ENCODE assay signal across 24 mouse cellular contexts in genomic region chr2:122360310-122360709, GRCm38 (mm10). TPM values are rescaled to one million over a fixed set of nuclear protein-coding genes. Genes with fewer than 3 reads are reported as not detected.
DNase-seq lines count a peak whose midpoint lies in the region; ATAC-seq and TF ChIP-seq lines count a peak whose summit lies in the region.
"Had no signal": no experiment of that assay in that cellular context is flagged by ENCODE, and none has a peak within 500 bp of the region (broad histone marks: within the 10 kb centered on the region; RNA-seq: fewer than 3 reads in every experiment).

No protein-coding gene starts in this region.

- no peak for TF ChIP-seq CTCF in heart, postnatal 0 days (IDR thresholded peaks at IDR 0.05; ENCODE audit: low read depth)

- TF ChIP-seq EP300 in heart, postnatal 0 days (IDR thresholded peaks at IDR 0.05; ENCODE audit: low read depth) = no peak

- no peak overlapping the region for H3K27ac ChIP-seq in heart, postnatal 0 days (ENCODE audit: low read depth)
- H3K27ac ChIP-seq in intestine, embryonic 15.5 days = 0 out of 2 replicates have a peak overlapping the region, but pooled peaks have one; percentile 13
- H3K27ac ChIP-seq in stomach, embryonic 15.5 days = 0 out of 2 replicates have a peak overlapping the region, but pooled peaks have one; percentile 6
- no peak overlapping the region for H3K27ac ChIP-seq in hindbrain, embryonic 13.5 days
- H3K27ac ChIP-seq: embryonic facial prominence, embryonic 12.5 days; forebrain, embryonic 12.5 days; heart, adult 2 months; hindbrain, postnatal 0 days had no signal

- H3K36me3 ChIP-seq in heart, postnatal 0 days (replicated peaks; ENCODE audit: control insufficient read depth, insufficient read depth, low read length) = peaks cover 15% of the 10 kb centered on the region
- H3K36me3 ChIP-seq in intestine, embryonic 15.5 days = no peaks in the 10 kb centered on the region
- H3K36me3 ChIP-seq in stomach, embryonic 15.5 days = peaks cover 6% of the 10 kb centered on the region; the same call in 1 of the 2 replicates
- peaks cover 54% of the 10 kb centered on the region for H3K36me3 ChIP-seq in hindbrain, embryonic 13.5 days
- H3K36me3 ChIP-seq: G1E had no signal

- whole genome bisulfite sequencing in heart, postnatal 0 days = 80% methylated on average over 6 of the region's 6 CpGs
- 73% methylated on average over 6 of the region's 6 CpGs for WGBS in intestine, embryonic 15.5 days
- 79% methylated on average over 6 of the region's 6 CpGs for WGBS in stomach, embryonic 15.5 days
- 84% methylated on average over 6 of the region's 6 CpGs for WGBS in hindbrain, embryonic 13.5 days

- no peak overlapping the region for H3K4me2 ChIP-seq in heart, postnatal 0 days (ENCODE audit: low read depth, low read length)
- H3K4me2 ChIP-seq in intestine, embryonic 15.5 days (replicated peaks) = no peak overlapping the region
- H3K4me2 ChIP-seq in stomach, embryonic 15.5 days = no peak overlapping the region
- no peak overlapping the region for H3K4me2 ChIP-seq in hindbrain, embryonic 13.5 days
- H3K4me2 ChIP-seq: embryonic facial prominence, embryonic 12.5 days; forebrain, embryonic 12.5 days; heart, embryonic 12.5 days had no signal

- H3K9me3 ChIP-seq in heart, postnatal 0 days (replicated peaks; ENCODE audit: control insufficient read depth, low read length) = no peaks in the 10 kb centered on the region
- no peaks in the 10 kb centered on the region for H3K9me3 ChIP-seq in intestine, embryonic 15.5 days
- H3K9me3 ChIP-seq in stomach, embryonic 15.5 days = no peaks in the 10 kb centered on the region
- no peaks in the 10 kb centered on the region for H3K9me3 ChIP-seq in hindbrain, embryonic 13.5 days
- H3K9me3 ChIP-seq: embryonic facial prominence, embryonic 12.5 days; forebrain, embryonic 12.5 days; G1E; heart, embryonic 12.5 days had no signal

- DNase-seq in cerebellum, adult 18-20 months = peak; percentile 10 to 31
- DNase-seq in heart, postnatal 0 days (ENCODE audit: low spot score) = no peak
- no peak for DNase-seq in heart, adult 9 months (ENCODE audit: low spot score in 2 of 2)
- DNase-seq in gastrocnemius, postnatal 25 days = no peak
- DNase-seq: adrenal gland, postnatal 10 days; embryo, embryonic 11 days; gastrocnemius, postnatal 10 days; heart, adult 2 months; heart, postnatal 36 days had no signal

- no peak overlapping the region for H3K9ac ChIP-seq in heart, postnatal 0 days (replicated peaks; ENCODE audit: low read depth, low read length)
- no peak overlapping the region for H3K9ac ChIP-seq in intestine, embryonic 15.5 days
- no peak overlapping the region for H3K9ac ChIP-seq in stomach, embryonic 15.5 days
- H3K9ac ChIP-seq in hindbrain, embryonic 13.5 days = no peak overlapping the region
- H3K9ac ChIP-seq: embryonic facial prominence, embryonic 12.5 days; forebrain, embryonic 12.5 days; heart, embryonic 12.5 days had no signal

- H3K4me1 ChIP-seq in heart, postnatal 0 days (ENCODE audit: control insufficient read depth, insufficient read depth) = no peaks in the 10 kb centered on the region
- 0 out of 2 replicates have a peak, but pooled peaks cover 8% of the 10 kb centered on the region for H3K4me1 ChIP-seq in intestine, embryonic 15.5 days (replicated peaks)
- H3K4me1 ChIP-seq in stomach, embryonic 15.5 days = no peaks in the 10 kb centered on the region
- H3K4me1 ChIP-seq in hindbrain, embryonic 13.5 days (replicated peaks) = peaks cover 38% of the 10 kb centered on the region

- H3K4me3 ChIP-seq in heart, postnatal 0 days (ENCODE audit: low read depth, low read length) = no peak overlapping the region
- no peak overlapping the region for H3K4me3 ChIP-seq in intestine, embryonic 15.5 days (replicated peaks)
- no peak overlapping the region for H3K4me3 ChIP-seq in stomach, embryonic 15.5 days (replicated peaks)
- no peak overlapping the region for H3K4me3 ChIP-seq in hindbrain, embryonic 13.5 days
- H3K4me3 ChIP-seq: embryonic facial prominence, embryonic 12.5 days; forebrain, embryonic 12.5 days; heart, adult 2 months; heart, embryonic 12.5 days had no signal

- no peaks in the 10 kb centered on the region for H3K27me3 ChIP-seq in heart, postnatal 0 days (ENCODE audit: control insufficient read depth, insufficient read depth, low read length)
- H3K27me3 ChIP-seq in intestine, embryonic 15.5 days (replicated peaks) = no peaks in the 10 kb centered on the region
- no peaks in the 10 kb centered on the region for H3K27me3 ChIP-seq in stomach, embryonic 15.5 days (replicated peaks)
- no peaks in the 10 kb centered on the region for H3K27me3 ChIP-seq in hindbrain, embryonic 13.5 days
- H3K27me3 ChIP-seq: embryonic facial prominence, embryonic 12.5 days; heart, embryonic 12.5 days had no signal

- ATAC-seq in cerebellum, adult (ENCODE audit: insufficient number of reproducible peaks, low FRiP score, low TSS enrichment) = no peak
- 0 out of 2 replicates have a peak, but pooled peaks have one; percentile 15 for ATAC-seq in heart, postnatal 0 days (ENCODE audit: insufficient read depth, low read depth)
- ATAC-seq in intestine, embryonic 15.5 days = peak; percentile 61
- ATAC-seq in stomach, embryonic 15.5 days (ENCODE audit: insufficient read depth, low FRiP score, low read depth) = no peak
- ATAC-seq in hindbrain, embryonic 13.5 days (ENCODE audit: low FRiP score) = no peak
- ATAC-seq: forebrain, embryonic 16.5 days; hindbrain, postnatal 0 days had no signal

RNA-seq across cellular contexts. Expression of gene Shf, which starts 8.7 kb away (rescaled TPM):
- 9.1 and 27.0 TPM in 2 replicates for total RNA-seq in heart, postnatal 0 days (2014; rRNA removed; ENCODE audit: low replicate concordance)
- 1.1 and 1.3 TPM in 2 replicates for polyA plus RNA-seq in heart, postnatal 0 days (2015; fragmentation: Nextera tagmentation; extraction: Ambion mirVana)
- 2.7 and 3.6 TPM in 2 replicates for polyA plus RNA-seq in intestine, embryonic 15.5 days (2015; fragmentation: Nextera tagmentation; extraction: Ambion mirVana)
- 2.3 and 2.6 TPM in 2 replicates for polyA plus RNA-seq in stomach, embryonic 15.5 days (2015; fragmentation: Nextera tagmentation; extraction: Ambion mirVana)
- total RNA-seq in gastrocnemius, postnatal 25 days (2021) = 1 to 10 TPM; 2.0 to 2.7 TPM
- 12.9 and 13.5 TPM in 2 replicates for polyA plus RNA-seq in hindbrain, embryonic 13.5 days (2015; fragmentation: Nextera tagmentation; extraction: Ambion mirVana)

RNA-seq across cellular contexts. Expression of gene Duox1, which starts 44.8 kb away (rescaled TPM):
- total RNA-seq in heart, postnatal 0 days (2014; rRNA removed; ENCODE audit: low replicate concordance) = not detected in 2 replicates
- polyA plus RNA-seq in heart, postnatal 0 days (2015; fragmentation: Nextera tagmentation; extraction: Ambion mirVana) = not detected in 2 replicates
- polyA plus RNA-seq in intestine, embryonic 15.5 days (2015; fragmentation: Nextera tagmentation; extraction: Ambion mirVana) = 0.03 and 0.08 TPM in 2 replicates
- 1.0 and 2.0 TPM in 2 replicates for polyA plus RNA-seq in stomach, embryonic 15.5 days (2015; fragmentation: Nextera tagmentation; extraction: Ambion mirVana)
- under 1 TPM; 0.46 to 0.72 TPM for total RNA-seq in gastrocnemius, postnatal 25 days (2021)
- 0.13 and 0.16 TPM in 2 replicates for polyA plus RNA-seq in hindbrain, embryonic 13.5 days (2015; fragmentation: Nextera tagmentation; extraction: Ambion mirVana)
- total RNA-seq: adrenal gland, postnatal 10 days; common myeloid progenitor, adult 5-6 weeks; G1E had no signal
- polyA plus RNA-seq: CD4-positive, CD25-positive, alpha-beta regulatory T cell, adult 4 months; G1E had no signal

RNA-seq across cellular contexts. Expression of gene Duoxa1, which starts 46.8 kb away (rescaled TPM):
- total RNA-seq in heart, postnatal 0 days (2014; rRNA removed; ENCODE audit: low replicate concordance) = not detected in 2 replicates
- not detected in 2 replicates for polyA plus RNA-seq in heart, postnatal 0 days (2015; fragmentation: Nextera tagmentation; extraction: Ambion mirVana)
- polyA plus RNA-seq in intestine, embryonic 15.5 days (2015; fragmentation: Nextera tagmentation; extraction: Ambion mirVana) = not detected in 2 replicates
- polyA plus RNA-seq in stomach, embryonic 15.5 days (2015; fragmentation: Nextera tagmentation; extraction: Ambion mirVana) = 3.1 and 6.1 TPM in 2 replicates
- total RNA-seq in gastrocnemius, postnatal 25 days (2021) = 1 to 10 TPM in 1 of 2 experiments, under 1 TPM in 1; 0.95 to 1.1 TPM
- polyA plus RNA-seq in hindbrain, embryonic 13.5 days (2015; fragmentation: Nextera tagmentation; extraction: Ambion mirVana) = 0.13 TPM in 1 of 2 replicates, not detected in the other
- total RNA-seq: hindbrain, postnatal 0 days had no signal
- polyA plus RNA-seq: CD4-positive, CD25-positive, alpha-beta regulatory T cell, adult 4 months; forebrain, embryonic 16.5 days; frontal cortex, adult 2 months; G1E; heart, embryonic 12.5 days; hindbrain, embryonic 11.5 days; intestine, embryonic 14.5 days had no signal

Comparison
In these comparisons a context has a peak if more than half of its experiments do, and no peak if none do; other contexts are left out.
1. DNase-seq: peak in cerebellum, adult 18-20 months (2 of 2); none in heart, postnatal 0 days (single experiment), heart, adult 9 months (0 of 2) and gastrocnemius, postnatal 25 days (single experiment).
2. ATAC-seq: peak in heart, postnatal 0 days (single experiment) and intestine, embryonic 15.5 days (single experiment); none in cerebellum, adult (single experiment), stomach, embryonic 15.5 days (single experiment) and hindbrain, embryonic 13.5 days (single experiment).
3. H3K27ac ChIP-seq: peak in intestine, embryonic 15.5 days (single experiment) and stomach, embryonic 15.5 days (single experiment); none in heart, postnatal 0 days (single experiment) and hindbrain, embryonic 13.5 days (single experiment).